Mouse (Mus musculus) spleen, adult 2 months (tissue): ENCODE measurements around the gene Tmem156.
"Not testable (repeated sequence)": the region's sequence is repeated elsewhere in the genome, so short reads cannot be mapped to it uniquely, and the experiment has no call there.

Source experiments
- CTCF ChIP-seq: fragments of 200-500 bp; IDR thresholded peaks from 2 replicates; pipeline ENCODE4 v1.5.1; 2011; ENCODE audit warnings: mild to moderate bottlenecking, inconsistent platforms; ENCODE audit not compliant: insufficient read depth, insufficient read length, insufficient replicate concordance; ENCODE audit errors: extremely low read depth
- POLR2A ChIP-seq: fragments of 200-500 bp; IDR thresholded peaks from 2 replicates; pipeline ENCODE4 v1.6.1; 2011; ENCODE audit warnings: low read depth, low read length, inconsistent platforms

GRCm38 (mm10) chr5:65112225-65112624 lies 20.3 kb upstream of the Tmem156 start:
- TF ChIP-seq CTCF, POLR2A: not testable (repeated sequence)
